Mouse (Mus musculus) heart, adult 18-20 months (tissue): ENCODE measurements around the gene Map4k2. TPM values are rescaled to one million over a fixed set of nuclear protein-coding genes. Genes with fewer than 3 reads are reported as not detected.
A peak's percentile ranks its signal among the peaks of the same experiment; 100 is the strongest.

ENCODE experiments used
- DNase-seq, 2 experiments: peaks; one replicate each; pipeline ENCODE4 v3.0.0; 2021 to 2022; ENCODE audit warnings: mixed read lengths in 1 of 2
- total RNA-seq, 2 experiments: library from RNA; stranded (reverse); gene quantifications; 2 replicates each; pipeline ENCODE4 v1.2.3; 2021

The Map4k2 gene
- total RNA-seq, 2 experiments from 2014 or later: 30.7 to 43.0 TPM

DNA sequence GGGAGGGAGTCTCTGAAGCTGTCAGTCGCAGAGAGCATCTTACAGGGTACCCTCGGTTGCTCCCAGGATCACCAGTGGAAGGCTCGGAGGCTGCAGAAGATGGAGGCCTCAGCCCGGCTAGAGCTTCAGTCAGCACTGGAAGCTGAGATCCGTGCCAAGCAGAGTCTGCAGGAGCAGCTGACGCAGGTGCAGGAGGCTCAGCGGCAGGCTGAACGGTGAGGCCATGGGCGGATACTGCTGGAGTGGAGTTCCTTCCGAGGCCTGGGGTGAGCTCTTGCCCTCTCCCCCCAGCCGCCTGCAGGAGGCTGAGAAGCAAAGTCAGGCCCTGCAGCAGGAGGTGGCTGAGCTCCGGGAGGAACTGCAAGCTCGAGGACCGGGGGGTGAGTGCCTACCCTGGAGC, 25.4 kb upstream of the Map4k2 start:
- DNase-seq: no peak

DNA sequence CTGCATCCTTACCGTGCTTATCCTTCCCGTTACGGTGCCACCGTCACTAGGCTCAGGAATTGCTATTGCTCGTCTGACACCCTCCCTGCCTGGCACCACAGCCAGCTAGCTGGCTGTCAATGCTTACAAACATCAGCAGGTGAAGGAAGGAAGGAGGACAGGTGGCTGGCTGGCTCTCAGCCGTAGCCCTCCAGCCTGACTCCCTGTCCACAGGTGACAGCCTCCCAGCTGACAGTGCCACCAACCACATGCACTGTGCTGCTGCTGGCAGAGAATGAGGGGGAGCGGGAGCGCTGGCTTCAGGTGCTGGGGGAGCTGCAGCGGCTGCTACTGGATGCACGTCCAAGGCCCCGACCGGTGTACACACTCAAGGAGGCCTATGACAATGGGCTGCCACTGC, 22.8 kb upstream of the Map4k2 start:
- no peak for DNase-seq

DNA sequence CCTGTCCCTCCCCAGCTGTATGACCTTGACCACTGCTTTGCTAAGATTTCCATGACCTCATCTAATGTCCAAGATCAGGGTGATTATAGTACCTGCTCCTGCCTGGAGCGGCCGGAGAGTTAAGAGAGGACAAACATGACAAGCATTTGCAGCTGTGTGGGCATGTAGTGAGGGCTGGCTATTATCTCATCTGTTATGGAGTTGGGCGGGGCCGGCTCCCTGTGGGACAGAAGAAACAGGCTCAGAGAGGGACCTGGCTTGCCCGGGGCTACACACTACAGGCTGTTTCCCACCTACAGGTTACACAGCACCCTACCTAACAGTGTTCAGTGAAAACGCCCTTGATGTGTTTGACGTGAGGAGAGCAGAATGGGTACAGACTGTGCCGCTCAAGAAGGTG, 19.6 kb upstream of the Map4k2 start:
- DNase-seq: no peak

DNA sequence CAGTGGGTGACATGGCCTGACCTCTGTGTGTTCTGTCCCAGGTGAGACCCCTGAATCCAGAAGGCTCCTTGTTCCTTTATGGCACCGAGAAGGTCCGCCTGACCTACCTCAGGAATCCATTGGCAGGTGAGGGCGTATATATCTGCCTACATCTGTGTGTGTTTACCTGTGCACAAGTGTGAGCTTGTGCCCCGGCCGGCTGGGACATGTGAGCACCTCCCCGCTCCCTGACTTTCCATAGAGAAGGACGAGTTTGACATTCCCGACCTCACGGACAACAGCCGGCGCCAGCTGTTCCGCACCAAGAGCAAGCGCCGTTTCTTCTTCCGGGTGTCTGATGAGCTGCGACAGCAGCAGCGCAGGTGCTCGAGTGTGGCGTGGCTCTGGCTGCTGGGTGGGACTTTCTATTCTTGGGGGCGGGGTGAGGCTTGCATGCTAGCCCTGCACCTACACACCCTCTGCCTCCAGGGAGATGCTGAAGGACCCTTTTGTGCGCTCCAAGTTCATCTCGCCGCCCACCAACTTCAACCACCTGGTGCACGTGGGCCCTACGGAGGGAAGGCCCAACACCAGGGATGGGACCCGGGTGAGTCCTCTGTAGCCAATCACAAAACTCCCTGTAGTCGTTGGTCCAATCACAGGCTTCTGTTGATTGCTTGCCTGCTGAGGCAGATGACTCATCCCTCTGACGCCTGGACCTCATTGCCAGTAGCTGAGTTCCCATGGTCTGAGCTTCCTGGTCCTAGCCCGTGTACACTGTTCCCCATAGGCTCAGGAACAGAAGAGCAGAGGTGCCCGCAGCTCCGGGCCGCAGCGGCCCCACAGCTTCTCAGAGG, 18.9 kb upstream of the Map4k2 start:
- DNase-seq: peak in 1 of 2 experiments; percentile 64

DNA sequence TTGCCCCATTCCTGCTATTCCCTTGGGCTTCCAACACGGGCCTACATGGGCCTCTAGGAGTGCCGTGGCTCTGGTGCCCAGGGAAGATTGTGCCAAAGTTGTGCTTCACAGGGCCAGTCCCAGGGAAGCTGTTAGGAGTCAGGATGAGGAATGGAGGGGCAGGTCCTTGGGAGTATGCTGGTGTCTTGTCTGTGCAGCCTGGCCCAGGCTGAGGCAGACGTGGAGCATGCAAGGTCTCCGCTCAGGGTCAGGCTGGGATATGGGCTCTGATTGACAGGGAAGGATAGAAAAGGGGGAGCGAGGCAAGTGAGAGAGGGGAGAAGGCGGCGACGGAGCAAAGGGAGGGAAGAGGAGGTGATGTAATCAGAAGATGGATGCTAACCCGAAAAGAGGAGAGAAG, 16.2 kb upstream of the Map4k2 start:
- no peak for DNase-seq

DNA sequence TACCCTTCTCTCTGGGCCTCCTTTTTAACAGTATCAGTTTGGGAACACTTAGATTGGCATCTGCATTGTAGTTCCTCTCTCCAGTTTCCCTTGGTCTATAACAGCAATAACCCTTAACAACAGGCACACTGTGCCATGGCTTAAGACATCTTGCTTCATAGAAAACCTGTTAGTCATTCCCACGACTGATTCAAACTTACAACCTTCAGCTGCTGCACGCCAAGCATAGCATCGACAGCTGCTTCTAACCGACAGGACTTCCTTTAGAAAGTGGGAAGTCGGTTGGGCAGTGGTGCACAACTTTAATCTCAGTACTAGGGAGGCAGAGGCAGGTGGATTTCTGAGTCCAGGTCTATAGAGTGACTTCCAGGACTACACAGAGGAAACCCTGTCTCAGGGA, 9.8 kb upstream of the Map4k2 start:
- DNase-seq: no peak

DNA sequence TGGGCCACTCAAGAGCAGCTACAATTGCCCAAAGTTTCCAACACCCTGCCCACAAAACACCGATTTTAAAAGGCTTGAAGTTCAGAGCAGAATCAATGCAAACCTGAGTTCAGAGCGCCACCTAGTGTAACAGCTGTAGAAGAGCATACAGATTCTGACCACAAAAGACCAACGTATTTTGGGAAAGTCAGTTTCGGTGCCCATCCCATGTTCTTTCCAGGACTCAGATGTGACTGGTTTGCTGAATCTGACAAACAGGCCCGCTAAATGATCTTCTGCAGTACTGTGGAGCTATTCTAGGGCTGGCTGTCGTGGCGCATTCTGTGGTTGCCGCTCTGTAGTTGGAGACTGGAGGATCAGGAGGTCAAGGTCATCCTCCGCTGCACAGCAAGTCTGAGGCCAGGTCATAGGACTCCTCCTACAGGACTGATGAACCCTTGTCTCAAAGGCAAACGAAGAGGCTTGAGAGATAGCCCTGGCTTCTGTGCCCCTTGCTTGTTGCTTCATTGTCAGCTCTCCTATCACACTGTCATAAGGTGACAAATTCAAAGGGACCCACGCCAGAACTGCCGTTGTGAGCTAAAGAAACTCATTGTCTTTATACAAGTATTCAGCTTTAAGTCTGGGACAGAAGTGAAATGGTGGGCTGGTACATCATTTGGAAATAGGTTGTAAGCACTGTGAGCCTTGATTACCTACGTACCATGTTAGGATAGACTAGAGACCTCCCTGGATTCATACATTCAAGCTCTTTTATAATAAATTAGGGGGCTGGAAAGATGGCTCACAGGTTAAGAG, 9.0 kb upstream of the Map4k2 start:
- DNase-seq: peak; percentile 71 to 83

DNA sequence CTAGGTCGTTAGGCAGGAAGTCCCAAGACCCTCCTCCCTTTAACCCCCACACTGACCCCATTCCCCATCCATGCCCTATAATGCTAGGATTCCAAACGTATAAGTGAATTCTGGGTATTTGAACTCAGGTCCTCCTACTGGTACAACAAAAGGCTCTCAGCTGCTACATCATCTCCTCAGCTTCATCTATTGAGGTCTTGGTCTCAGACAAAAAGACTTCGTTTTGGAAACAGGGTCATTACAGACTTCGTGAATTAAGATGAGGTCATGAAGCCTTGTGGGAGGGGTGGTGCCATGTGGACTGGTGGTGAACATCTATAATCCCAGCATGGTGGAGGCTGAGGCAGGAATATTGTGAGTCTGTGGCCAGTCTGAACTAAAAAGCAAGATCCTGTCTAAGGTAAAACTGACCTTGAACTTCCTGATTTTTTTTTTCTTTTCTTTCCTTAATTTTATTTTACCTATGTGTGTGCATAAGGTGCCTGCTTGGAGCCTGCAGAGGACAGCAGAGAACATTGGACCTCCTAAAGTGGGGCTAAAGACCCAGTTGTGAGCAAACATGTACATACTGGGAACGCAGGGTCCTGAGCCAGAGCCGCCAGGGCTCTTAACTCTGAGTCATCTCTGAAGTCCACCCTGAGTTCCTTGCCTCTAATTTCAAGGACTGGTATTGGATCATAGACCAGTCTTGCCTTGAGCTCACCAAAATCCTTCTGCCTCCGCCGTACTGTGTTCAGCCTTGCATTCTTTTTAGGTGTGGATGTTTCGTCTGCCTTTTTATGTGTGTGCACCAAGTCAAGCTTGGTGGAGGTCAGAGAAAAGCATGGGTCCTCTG, 7.0 kb upstream of the Map4k2 start:
- DNase-seq: peak in 1 of 2 experiments; percentile 12

DNA sequence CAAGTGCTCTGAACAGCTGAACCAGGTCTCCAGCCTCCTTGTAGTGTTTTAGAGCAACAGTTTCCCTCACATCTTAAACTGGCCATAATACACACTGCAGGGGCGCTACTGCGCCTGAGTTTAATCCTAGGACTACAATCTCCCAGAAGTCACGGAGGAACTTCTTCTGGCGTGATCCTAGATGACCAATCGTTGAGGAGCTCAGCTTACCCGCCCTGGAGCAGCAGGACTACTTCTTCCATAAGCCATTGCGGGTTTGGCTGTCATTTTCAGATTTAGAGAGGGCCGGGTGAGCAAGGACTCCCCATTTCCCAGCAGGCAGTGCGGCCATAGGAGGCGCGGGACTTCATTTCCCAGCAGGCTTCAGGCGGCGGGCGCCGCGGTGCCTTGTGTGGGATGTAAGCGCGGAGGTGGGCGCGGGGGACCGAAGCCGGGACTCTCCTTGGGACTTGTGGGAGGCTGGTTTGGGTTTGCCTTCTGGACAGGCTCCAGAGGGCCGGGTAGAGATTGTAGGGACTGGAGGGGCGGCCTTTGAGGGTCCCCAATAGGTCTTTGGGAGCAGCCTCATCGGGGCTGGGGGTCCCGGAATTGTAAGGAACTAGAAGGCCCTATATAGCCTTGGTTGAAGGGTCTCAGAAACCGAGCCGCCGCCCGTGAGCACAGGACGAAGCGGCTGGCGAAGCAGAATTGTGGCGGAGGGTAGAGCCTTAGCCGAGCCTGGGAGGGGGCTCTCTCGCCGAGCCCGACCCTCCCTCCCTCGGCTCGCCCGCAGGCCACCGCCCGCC, 6.1 kb upstream of the Map4k2 start, which contains the start of gene Men1:
TSS of gene Men1 (plus strand) at position 307 of the 785 bp plus-strand sequence.
- DNase-seq: peak; percentile 95 to 98

DNA sequence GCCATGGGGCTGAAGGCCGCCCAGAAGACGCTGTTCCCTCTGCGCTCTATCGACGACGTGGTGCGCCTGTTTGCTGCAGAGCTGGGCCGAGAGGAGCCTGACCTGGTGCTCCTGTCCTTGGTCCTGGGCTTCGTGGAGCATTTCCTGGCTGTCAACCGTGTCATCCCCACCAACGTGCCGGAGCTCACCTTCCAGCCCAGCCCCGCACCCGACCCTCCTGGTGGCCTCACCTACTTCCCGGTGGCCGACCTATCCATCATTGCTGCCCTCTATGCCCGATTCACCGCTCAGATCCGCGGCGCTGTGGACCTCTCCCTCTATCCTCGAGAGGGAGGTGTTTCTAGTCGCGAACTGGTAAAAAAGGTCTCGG, 5.5 kb upstream of the Map4k2 start:
- DNase-seq: peak in 1 of 2 experiments; percentile 28

DNA sequence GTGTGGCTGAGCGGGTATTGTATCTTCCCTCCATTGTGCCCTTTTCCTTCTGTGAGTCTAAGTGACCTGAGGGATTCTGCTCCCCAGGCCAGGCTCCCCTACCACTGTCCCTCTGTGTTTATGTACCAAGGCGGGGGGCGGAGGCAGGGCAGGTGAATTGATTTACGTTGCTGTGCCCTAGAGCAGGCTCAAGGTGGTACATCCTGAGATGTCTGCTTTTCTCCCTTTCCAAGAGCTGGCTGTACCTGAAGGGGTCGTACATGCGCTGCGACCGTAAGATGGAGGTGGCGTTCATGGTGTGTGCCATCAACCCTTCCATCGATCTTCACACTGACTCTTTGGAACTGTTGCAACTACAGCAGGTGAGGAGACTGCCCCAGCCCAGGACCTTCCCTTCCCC, 4.0 kb upstream of the Map4k2 start:
- DNase-seq: no peak

DNA sequence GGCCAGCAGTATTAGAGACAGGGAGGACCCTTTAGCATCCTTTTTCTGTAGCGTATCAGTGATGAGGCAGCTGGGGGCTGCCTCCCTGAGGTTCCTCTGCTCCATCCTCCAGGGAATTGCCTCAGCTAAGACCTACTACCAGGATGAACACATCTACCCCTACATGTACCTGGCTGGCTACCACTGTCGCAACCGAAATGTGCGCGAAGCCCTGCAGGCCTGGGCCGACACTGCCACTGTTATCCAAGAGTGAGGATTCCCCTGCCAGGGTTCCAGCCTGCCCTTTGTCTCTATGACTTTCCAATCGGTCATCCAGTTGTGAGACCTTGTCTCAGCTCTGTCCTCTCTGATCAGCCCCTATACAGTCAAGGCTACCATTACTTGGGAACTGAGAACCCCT, 2.8 kb upstream of the Map4k2 start:
- DNase-seq: no peak

DNA sequence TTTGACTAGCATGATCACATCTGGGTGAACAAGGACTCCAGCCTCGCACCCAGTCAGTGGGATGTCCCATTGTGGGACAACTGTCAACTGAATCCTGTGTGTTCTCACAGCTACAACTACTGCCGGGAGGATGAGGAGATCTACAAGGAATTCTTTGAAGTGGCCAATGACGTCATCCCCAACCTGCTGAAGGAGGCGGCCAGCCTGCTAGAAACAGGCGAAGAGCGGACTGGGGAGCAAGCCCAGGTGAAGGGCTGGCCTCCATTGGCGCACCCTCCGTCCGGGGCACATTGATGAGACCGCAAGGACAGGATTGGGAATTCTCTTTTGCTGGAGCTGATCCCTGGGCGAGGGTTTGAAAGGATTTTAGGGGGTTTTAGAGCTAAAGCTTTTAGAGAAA, 2.2 kb upstream of the Map4k2 start:
- DNase-seq: no peak

DNA sequence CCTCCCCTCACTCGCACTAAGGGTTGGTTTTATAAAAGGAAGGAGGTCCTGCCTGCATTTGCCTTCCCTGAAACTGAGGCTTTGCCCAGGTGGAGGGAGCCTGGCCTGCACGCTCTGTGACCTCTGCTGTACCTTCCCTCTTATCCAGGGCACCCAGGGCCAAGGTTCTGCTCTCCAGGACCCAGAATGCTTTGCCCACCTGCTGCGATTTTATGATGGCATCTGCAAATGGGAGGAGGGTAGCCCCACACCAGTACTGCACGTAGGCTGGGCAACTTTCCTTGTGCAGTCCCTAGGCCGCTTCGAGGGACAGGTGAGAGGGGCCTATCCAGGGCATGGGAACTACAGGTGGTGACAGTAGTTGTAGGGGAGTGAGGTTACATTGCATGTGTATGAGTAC, 1.7 kb upstream of the Map4k2 start:
- DNase-seq: no peak

DNA sequence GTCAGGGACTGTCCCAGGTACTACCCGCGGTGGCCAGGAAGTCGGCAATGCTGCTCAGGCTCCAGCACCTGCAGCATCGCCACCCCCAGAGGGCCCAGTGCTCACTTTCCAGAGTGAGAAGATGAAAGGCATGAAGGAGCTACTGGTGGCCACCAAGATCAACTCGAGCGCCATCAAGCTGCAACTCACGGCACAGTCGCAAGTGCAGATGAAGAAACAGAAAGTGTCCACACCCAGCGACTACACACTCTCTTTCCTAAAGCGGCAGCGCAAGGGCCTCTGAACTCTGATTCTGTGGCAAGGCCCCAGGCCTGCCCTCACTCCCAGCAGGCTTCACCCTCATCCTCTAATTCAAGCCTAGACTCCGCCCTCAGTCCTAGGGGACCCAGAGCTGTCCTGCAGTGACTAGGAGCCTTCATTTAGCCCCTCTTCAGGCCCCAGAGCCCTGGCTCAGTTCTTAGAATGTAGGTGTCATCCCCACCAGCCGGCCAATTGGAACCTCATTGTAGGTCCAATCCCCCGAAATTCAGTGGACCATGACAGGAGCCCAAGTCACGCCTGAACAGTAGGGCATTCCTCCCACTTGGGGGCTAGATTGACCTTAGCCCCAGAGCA, 938 bp upstream of the Map4k2 start:
- DNase-seq: peak; percentile 73 to 82

DNA sequence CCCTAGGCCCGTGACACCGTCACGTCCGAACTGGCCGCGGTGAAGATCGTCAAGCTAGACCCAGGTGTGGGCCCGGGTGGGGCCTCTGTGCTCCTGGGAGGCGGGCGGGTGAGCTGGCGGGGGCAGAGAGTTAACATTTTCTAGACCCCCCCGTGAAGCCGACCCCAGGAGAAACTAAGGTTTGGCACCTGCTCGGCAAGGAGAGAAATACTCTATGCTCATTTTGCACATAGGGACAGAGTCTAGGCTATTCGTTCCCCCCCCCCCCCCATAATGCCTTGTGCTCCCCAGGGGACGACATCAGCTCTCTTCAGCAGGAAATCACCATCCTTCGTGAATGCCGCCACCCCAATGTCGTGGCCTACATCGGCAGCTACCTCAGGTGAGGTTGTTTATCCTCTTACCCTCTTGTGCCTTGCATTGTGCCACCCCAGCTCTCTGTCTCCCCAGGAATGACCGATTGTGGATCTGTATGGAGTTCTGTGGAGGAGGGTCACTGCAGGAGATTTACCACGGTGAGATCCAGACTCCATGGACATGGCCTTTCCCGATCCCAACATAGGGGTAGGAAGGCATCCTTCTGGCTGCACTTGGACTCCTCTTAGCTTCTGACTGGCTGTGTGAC, 630 bp downstream of the Map4k2 start:
- no peak for DNase-seq

DNA sequence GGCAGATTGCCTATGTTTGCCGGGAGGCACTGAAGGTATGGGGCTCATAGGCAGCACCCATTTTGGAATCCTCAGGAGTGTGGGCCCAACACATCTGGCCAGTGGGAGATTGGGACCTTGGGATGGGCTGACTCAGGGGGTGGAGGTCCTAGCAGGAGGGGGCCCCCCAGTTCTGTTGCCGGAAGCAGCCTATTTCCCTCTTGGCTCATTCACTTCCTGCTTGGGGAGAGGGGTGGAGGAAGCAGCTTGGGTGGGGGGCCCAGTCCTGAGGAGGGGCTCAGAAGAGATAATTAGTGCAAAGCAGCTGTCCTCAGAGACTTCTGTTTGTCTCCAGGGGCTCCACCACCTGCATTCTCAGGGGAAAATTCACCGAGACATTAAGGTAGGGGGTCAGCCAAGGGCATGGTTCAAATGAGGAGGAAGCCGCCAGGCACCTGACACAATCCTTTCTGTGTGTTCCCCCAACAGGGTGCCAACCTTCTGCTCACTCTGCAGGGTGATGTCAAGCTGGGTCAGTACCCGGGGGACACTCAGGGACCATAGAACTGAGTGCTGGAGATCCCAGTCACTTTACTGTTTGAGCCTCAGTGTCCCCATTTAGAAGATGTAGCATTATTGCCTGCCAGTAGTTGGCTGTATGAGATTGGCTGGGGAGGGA, 1.5 kb downstream of the Map4k2 start:
- peak in 1 of 2 experiments; percentile 65 for DNase-seq

DNA sequence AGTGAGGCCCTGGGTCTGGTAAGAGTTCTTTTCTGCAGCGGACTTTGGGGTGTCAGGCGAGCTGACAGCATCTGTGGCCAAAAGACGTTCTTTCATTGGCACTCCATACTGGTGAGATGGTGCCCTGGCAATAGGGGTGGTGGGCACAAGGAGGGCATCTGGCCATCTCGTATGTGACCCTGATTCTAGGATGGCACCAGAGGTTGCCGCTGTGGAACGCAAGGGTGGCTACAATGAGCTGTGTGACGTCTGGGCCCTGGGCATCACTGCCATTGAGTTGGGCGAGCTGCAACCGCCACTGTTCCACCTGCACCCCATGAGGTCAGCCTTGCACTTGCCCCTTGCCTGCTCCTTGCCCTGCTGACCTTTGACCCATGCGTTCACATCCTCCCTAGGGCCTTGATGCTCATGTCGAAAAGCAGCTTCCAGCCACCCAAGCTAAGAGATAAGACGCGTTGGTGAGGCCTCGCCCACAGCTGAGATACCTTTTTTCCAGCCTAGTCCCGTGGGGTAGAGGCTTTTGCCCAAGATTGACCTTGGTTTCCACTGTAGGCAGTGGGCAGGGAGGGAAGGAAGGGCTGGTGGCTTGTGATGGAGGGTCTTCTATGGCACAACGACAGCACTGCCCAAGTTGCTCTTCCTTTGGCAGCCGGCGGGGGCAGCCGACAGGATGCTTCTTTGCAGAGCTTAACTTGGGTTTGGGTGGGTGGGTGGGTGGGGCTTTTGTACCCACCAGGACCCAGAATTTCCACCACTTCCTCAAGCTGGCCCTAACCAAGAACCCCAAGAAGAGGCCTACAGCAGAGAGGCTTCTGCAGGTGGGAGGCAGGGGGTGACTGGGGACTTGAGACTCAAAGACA, 2.4 kb downstream of the Map4k2 start:
- no peak for DNase-seq

DNA sequence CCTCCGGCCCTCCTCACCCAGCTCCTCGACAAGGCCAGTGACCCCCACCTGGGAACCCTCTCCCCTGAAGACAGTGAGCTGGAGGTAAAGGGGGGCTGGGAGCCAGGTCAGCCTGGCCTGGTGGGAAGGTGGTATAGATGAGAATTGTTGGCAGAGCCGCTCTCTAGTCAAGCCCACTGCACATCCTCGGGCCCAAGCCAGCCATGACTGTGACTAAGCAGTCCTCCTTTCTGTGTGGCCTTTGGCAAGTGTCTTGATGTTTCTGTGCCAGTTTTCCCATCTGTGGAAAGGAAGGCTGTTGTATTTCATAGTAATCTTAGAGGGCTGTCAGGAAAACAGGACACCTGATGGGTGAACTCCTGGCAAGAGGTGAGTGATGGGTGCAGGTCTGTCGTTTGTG, 3.1 kb downstream of the Map4k2 start:
- DNase-seq: no peak
